Mouse (Mus musculus): ENCODE results near the gene Tbl3.

The Tbl3 gene

DNA sequence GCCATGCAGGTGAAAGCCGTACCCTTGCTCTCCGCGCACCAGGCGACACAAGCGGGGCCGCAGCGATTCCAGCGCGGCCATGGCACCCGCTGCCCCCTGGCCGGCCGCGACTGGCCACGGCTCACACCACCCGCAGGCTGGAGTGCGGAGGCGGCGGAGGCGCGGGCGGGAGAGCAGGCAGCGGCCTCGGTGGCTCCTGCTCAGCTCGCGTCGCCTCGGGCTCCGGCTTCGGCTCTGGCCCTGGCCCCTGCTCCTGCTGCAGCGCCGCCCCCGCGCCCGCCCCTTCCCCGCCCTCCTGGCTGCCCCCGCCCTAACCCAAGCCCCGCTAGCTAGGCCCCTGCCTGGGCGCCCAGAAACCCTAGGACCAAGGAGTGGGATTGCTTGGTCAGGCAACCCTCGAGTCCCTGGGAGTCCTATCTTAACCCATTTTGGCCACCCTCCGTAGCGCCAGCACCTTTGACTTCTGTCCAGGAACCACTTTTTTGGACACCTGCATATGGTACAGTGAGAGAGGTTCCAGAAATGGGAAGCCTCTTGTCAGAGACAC lies 57.3 kb downstream of the Tbl3 start, which contains the start of gene Slc9a3r2:
Slc9a3r2 (minus strand) TSS at position 258 of the 547 bp plus-strand sequence.
- peak; percentile 71 for DNase-seq

DNA sequence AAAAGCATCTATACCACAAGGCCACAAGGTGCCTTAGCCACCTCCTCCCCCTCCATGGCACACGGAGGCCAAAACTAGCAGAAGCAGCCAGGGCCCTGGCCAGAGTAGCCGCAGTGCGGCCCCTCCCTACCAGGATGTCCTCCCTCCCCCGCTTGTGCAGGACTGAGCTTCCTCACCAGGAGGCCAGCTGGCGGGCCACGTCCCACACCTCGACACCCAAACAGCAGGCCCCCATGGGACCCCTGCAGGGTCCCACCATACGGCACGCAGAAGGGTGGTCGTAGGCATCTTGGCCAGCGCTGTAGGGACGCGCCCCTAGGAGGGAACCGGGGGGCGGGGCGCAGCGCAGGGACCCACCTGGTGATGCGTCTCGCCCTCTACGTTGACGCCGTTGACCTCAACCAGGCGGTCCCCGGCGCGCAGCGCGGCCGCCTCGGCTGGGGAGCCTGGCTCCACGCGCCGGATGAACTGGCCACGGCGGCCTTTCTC lies 57.8 kb downstream of the Tbl3 start:
- peak; percentile 55 for DNase-seq

DNA sequence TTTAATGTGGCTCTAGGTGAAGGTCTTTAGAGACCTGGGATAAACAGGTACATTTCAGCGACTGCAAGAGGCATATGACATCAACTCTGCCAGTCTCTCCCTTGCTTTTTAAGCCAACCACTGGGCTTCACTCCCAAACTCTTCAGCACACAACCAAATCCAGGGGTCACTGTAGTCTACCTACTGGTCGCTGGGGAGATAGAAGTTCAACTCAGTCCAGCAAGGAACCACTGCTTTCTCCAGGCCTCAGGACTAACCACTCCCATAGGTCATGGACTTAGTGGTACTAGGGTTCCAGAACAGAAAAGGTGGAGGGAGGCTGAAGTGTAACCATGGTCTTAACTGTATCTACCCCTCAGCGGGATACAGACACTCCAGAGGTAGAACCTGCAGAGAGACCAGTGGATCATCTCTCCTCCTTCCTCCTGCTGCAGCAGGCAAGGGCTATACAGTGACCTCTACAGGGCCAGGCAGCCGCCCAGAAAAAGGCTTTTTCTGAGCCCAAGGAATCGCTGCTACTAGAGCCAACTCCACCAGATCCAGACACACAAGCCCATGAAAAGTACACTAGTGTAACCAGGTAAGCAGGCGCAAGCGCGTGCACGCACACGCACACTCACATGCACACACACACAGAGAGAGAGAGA lies 58.6 kb downstream of the Tbl3 start:
- DNase-seq: no peak

Measured in retina, postnatal 1 day (tissue).